Mouse (Mus musculus): Measurements from ENCODE around the gene Rnf223. TPM values are rescaled to one million over a fixed set of nuclear protein-coding genes. Genes with fewer than 3 reads are reported as not detected.

Gene Rnf223
- not detected in 2 replicates for polyA plus RNA-seq (2012; ENCODE audit: insufficient read depth, insufficient read length, missing spikeins)

GRCm38 (mm10) chr4:156130436-156130835 lies at the start of gene Rnf223:
TSS of gene Rnf223 (plus strand) at chr4:156130513.
- H3K27ac ChIP-seq (replicated peaks; ENCODE audit: low read depth, low read length) = no peak within 1 kb of the TSS
- H3K4me1 ChIP-seq (ENCODE audit: control insufficient read depth, insufficient read depth, insufficient read length, low read length) = no peaks in the 10 kb centered on the region
- H3K4me3 ChIP-seq (ENCODE audit: insufficient read depth, low read depth, low read length) = no peak within 1 kb of the TSS

- no peaks in the 10 kb centered on the region; the same call in 1 of the 2 replicates for H3K4me1 ChIP-seq (ENCODE audit: control insufficient read depth, insufficient read depth, insufficient read length, low read length)
- H3K4me3 ChIP-seq (ENCODE audit: insufficient read depth, low read depth, low read length) = no peak overlapping the region
- H3K27ac ChIP-seq (replicated peaks; ENCODE audit: low read depth, low read length) = no peak overlapping the region
These were observed 47.6 kb upstream of the Rnf223 start for GRCm38 (mm10) chr4:156082621-156083234.

GRCm38 (mm10) chr4:156083348-156083747 lies 47.0 kb upstream of the Rnf223 start:
- no peak overlapping the region for H3K27ac ChIP-seq (replicated peaks; ENCODE audit: low read depth, low read length)
- no peak overlapping the region for H3K4me3 ChIP-seq (ENCODE audit: insufficient read depth, low read depth, low read length)
- no peaks in the 10 kb centered on the region for H3K4me1 ChIP-seq (ENCODE audit: control insufficient read depth, insufficient read depth, insufficient read length, low read length)

- Histone ChIP-seq H3K4me1 (ENCODE audit: control insufficient read depth, insufficient read depth, insufficient read length, low read length) (no peaks in the 10 kb centered on the region), H3K4me3 (ENCODE audit: insufficient read depth, low read depth, low read length) (no peak overlapping the region), H3K27ac (replicated peaks; ENCODE audit: low read depth, low read length) (no peak overlapping the region)
These were observed 46.0 kb upstream of the Rnf223 start for GRCm38 (mm10) chr4:156084096-156084879.

GRCm38 (mm10) chr4:156085256-156085655 lies 45.1 kb upstream of the Rnf223 start:
- H3K4me1 ChIP-seq (ENCODE audit: control insufficient read depth, insufficient read depth, insufficient read length, low read length) = no peaks in the 10 kb centered on the region

GRCm38 (mm10) chr4:156087398-156088087 lies 42.8 kb upstream of the Rnf223 start:
- Histone ChIP-seq H3K4me1 (ENCODE audit: control insufficient read depth, insufficient read depth, insufficient read length, low read length) (no peaks in the 10 kb centered on the region), H3K4me3 (ENCODE audit: insufficient read depth, low read depth, low read length) (no peak overlapping the region)

More at GRCm38 (mm10) chr4:156085256-156085655, 45.1 kb upstream of the Rnf223 start:
- no peak overlapping the region for H3K4me3 ChIP-seq (ENCODE audit: insufficient read depth, low read depth, low read length)
- no peak overlapping the region for H3K27ac ChIP-seq (replicated peaks; ENCODE audit: low read depth, low read length)

GRCm38 (mm10) chr4:156091236-156091635 lies 39.1 kb upstream of the Rnf223 start:
- no peak overlapping the region for H3K4me3 ChIP-seq (ENCODE audit: insufficient read depth, low read depth, low read length)
- no peaks in the 10 kb centered on the region for H3K4me1 ChIP-seq (ENCODE audit: control insufficient read depth, insufficient read depth, insufficient read length, low read length)
- no peak overlapping the region for H3K27ac ChIP-seq (replicated peaks; ENCODE audit: low read depth, low read length)

More at GRCm38 (mm10) chr4:156087398-156088087, 42.8 kb upstream of the Rnf223 start:
- H3K27ac ChIP-seq (replicated peaks; ENCODE audit: low read depth, low read length) = no peak overlapping the region

GRCm38 (mm10) chr4:156092765-156093164 lies 37.5 kb upstream of the Rnf223 start:
- Histone ChIP-seq H3K4me3 (ENCODE audit: insufficient read depth, low read depth, low read length) (no peak overlapping the region), H3K4me1 (ENCODE audit: control insufficient read depth, insufficient read depth, insufficient read length, low read length) (no peaks in the 10 kb centered on the region), H3K27ac (replicated peaks; ENCODE audit: low read depth, low read length) (no peak overlapping the region)

GRCm38 (mm10) chr4:156093758-156094157 lies 36.6 kb upstream of the Rnf223 start:
- H3K4me3 ChIP-seq (ENCODE audit: insufficient read depth, low read depth, low read length) = no peak overlapping the region
- no peak overlapping the region for H3K27ac ChIP-seq (replicated peaks; ENCODE audit: low read depth, low read length)
- H3K4me1 ChIP-seq (ENCODE audit: control insufficient read depth, insufficient read depth, insufficient read length, low read length) = no peaks in the 10 kb centered on the region

- no peak overlapping the region for H3K4me3 ChIP-seq (ENCODE audit: insufficient read depth, low read depth, low read length)
- H3K27ac ChIP-seq (replicated peaks; ENCODE audit: low read depth, low read length) = no peak overlapping the region
- H3K4me1 ChIP-seq (ENCODE audit: control insufficient read depth, insufficient read depth, insufficient read length, low read length) = no peaks in the 10 kb centered on the region
These were observed 34.1 kb upstream of the Rnf223 start for GRCm38 (mm10) chr4:156096191-156096590.

- Histone ChIP-seq H3K27ac (replicated peaks; ENCODE audit: low read depth, low read length) (no peak overlapping the region), H3K4me1 (ENCODE audit: control insufficient read depth, insufficient read depth, insufficient read length, low read length) (no peaks in the 10 kb centered on the region), H3K4me3 (ENCODE audit: insufficient read depth, low read depth, low read length) (no peak overlapping the region)
These were observed 32.4 kb upstream of the Rnf223 start for GRCm38 (mm10) chr4:156097770-156098366.

- no peak overlapping the region for H3K27ac ChIP-seq (replicated peaks; ENCODE audit: low read depth, low read length)
- no peak overlapping the region for H3K4me3 ChIP-seq (ENCODE audit: insufficient read depth, low read depth, low read length)
- H3K4me1 ChIP-seq (ENCODE audit: control insufficient read depth, insufficient read depth, insufficient read length, low read length) = no peaks in the 10 kb centered on the region
These were observed 30.9 kb upstream of the Rnf223 start for GRCm38 (mm10) chr4:156099427-156099826.

GRCm38 (mm10) chr4:156100501-156100900 lies 29.8 kb upstream of the Rnf223 start:
- no peak overlapping the region for H3K4me3 ChIP-seq (ENCODE audit: insufficient read depth, low read depth, low read length)

GRCm38 (mm10) chr4:156101481-156101903 lies 28.8 kb upstream of the Rnf223 start:
- no peaks in the 10 kb centered on the region for H3K4me1 ChIP-seq (ENCODE audit: control insufficient read depth, insufficient read depth, insufficient read length, low read length)
- no peak overlapping the region for H3K27ac ChIP-seq (replicated peaks; ENCODE audit: low read depth, low read length)
- H3K4me3 ChIP-seq (ENCODE audit: insufficient read depth, low read depth, low read length) = no peak overlapping the region

More at GRCm38 (mm10) chr4:156100501-156100900, 29.8 kb upstream of the Rnf223 start:
- no peak overlapping the region for H3K27ac ChIP-seq (replicated peaks; ENCODE audit: low read depth, low read length)
- no peaks in the 10 kb centered on the region for H3K4me1 ChIP-seq (ENCODE audit: control insufficient read depth, insufficient read depth, insufficient read length, low read length)

GRCm38 (mm10) chr4:156103342-156103741 lies 27.0 kb upstream of the Rnf223 start:
- no peaks in the 10 kb centered on the region for H3K4me1 ChIP-seq (ENCODE audit: control insufficient read depth, insufficient read depth, insufficient read length, low read length)
- H3K4me3 ChIP-seq (ENCODE audit: insufficient read depth, low read depth, low read length) = no peak overlapping the region
- H3K27ac ChIP-seq (replicated peaks; ENCODE audit: low read depth, low read length) = no peak overlapping the region

All from brown adipose tissue, adult 24 weeks (tissue).